Mouse (Mus musculus): ENCODE measurements at regions not wholly inside any gene's neighbourhood (a gene's known extent, or its start where the extent isn't known, plus 50 kb on each side); places are given as distances from the start of the nearest gene placed in this dataset.

DNA sequence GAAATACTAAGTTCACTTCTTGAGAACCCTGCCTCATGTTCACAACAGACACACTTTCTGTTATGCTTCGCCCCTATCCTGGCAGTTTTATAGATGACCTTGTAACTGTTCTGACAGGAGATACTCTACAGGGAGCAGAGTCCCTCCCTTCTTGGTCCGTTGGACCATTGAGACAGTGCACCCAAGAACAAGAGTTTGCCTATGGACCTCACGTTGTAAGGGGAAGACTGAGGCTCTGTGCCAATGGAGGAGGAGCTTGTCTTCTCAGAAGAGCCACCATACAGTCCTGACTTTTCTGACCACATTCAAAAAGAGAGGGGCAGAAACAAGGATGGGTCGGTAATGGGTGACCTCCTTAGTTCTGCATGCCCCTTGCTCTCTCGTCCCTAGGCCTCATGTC, 103.8 kb upstream of the Jun start:
- TF ChIP-seq CTCF (conservative IDR thresholded peaks at IDR 0.05; ENCODE audit: low read length) (no peak), NANOG (IDR thresholded peaks at IDR 0.05; ENCODE audit: borderline replicate concordance, low read length) (no peak), POU5F1 (IDR thresholded peaks at IDR 0.05; ENCODE audit: borderline replicate concordance, low read length) (no peak)

All from E14TG2a.4 (cell line).